Mouse (Mus musculus): ENCODE data around the gene Khsrp.

The Khsrp gene

GRCm38 (mm10) chr17:56985656-56986055, 45.7 kb downstream of the Khsrp start:
- no peak for DNase-seq

- no peak for DNase-seq
Measured at GRCm38 (mm10) chr17:56984886-56985285, 46.4 kb downstream of the Khsrp start.

GRCm38 (mm10) chr17:56982013-56982412, 49.3 kb downstream of the Khsrp start, which contains the start of gene Acer1:
Gene Acer1, minus strand, starts transcription at chr17:56982126.
- DNase-seq = no peak

GRCm38 (mm10) chr17:56981049-56981448, 50.3 kb downstream of the Khsrp start:
- DNase-seq = no peak

GRCm38 (mm10) chr17:56979524-56979923, 51.8 kb downstream of the Khsrp start:
- no peak for DNase-seq

- DNase-seq = no peak
Measured at GRCm38 (mm10) chr17:56976531-56977390, 54.6 kb downstream of the Khsrp start.

GRCm38 (mm10) chr17:56975391-56975790, 55.9 kb downstream of the Khsrp start:
- DNase-seq = no peak

- DNase-seq = no peak
Measured at GRCm38 (mm10) chr17:56974708-56975240, 56.5 kb downstream of the Khsrp start.

GRCm38 (mm10) chr17:56973956-56974707, 57.2 kb downstream of the Khsrp start:
- DNase-seq = no peak

Data from cerebellum, postnatal 14 days (tissue).